Mouse (Mus musculus) forebrain, embryonic 11.5 days (tissue): Measurements from ENCODE around the gene Sap30bp. TPM values are rescaled to one million over a fixed set of nuclear protein-coding genes. Genes with fewer than 3 reads are reported as not detected.
A peak's percentile ranks its signal among the peaks of the same experiment; 100 is the strongest.

Experiments
- ATAC-seq: fragments of 200-750 bp; cut with Nextera tagmentation; replicated peaks from 2 replicates; pipeline ENCODE4 v1.8.0; 2017; ENCODE audit warnings: moderate TSS enrichment; ENCODE audit not compliant: low FRiP score
- DNase-seq: peaks from one replicate; pipeline ENCODE4 v3.0.0-alpha.2; 2017; ENCODE audit warnings: low spot score
- H3K27ac ChIP-seq: fragments of 300-500 bp; sonication (generic); 2 replicates; pipeline ENCODE4 v1.5.1; 2014; ENCODE audit warnings: low read depth, low read length
- H3K27me3 ChIP-seq: fragments of 300-500 bp; sonication (generic); 2 replicates; pipeline ENCODE4 v1.6.1; 2014; ENCODE audit warnings: mild to moderate bottlenecking, low read length, mixed read lengths; ENCODE audit not compliant: control insufficient read depth, insufficient read depth
- H3K36me3 ChIP-seq: fragments of 300-500 bp; sonication (generic); 2 replicates; pipeline ENCODE4 v1.6.1; 2014; ENCODE audit warnings: mild to moderate bottlenecking, low read length, moderate library complexity, mixed read lengths; ENCODE audit not compliant: control insufficient read depth, insufficient read depth
- H3K4me1 ChIP-seq: fragments of 300-500 bp; sonication (generic); replicated peaks from 2 replicates; pipeline ENCODE4 v1.6.1; 2014; ENCODE audit warnings: low read length, mixed read lengths; ENCODE audit not compliant: control insufficient read depth, insufficient read depth
- H3K4me2 ChIP-seq: fragments of 300-500 bp; sonication (generic); 2 replicates; pipeline ENCODE4 v1.6.1; 2014; ENCODE audit warnings: low read depth, mild to moderate bottlenecking, low read length, moderate library complexity, mixed read lengths; ENCODE audit not compliant: severe bottlenecking
- H3K4me3 ChIP-seq: fragments of 300-500 bp; sonication (generic); 2 replicates; pipeline ENCODE4 v1.5.1; 2014; ENCODE audit warnings: low read depth, low read length
- H3K9ac ChIP-seq: fragments of 300-500 bp; sonication (generic); 2 replicates; pipeline ENCODE4 v1.6.1; 2014; ENCODE audit warnings: low read length
- H3K9me3 ChIP-seq: fragments of 300-500 bp; sonication (generic); 2 replicates; pipeline ENCODE4 v1.6.1; 2016; ENCODE audit warnings: low read length, mixed read lengths; ENCODE audit not compliant: control insufficient read depth
- WGBS: fragments of 180-500 bp; shearing (Covaris S2); extraction: QIAGEN DNeasy Blood & Tissue Kit; methylation state at CpG from one replicate; pipeline ENCODE4 v1.1.7; 2014; 5-methylcytosine and 5-hydroxymethylcytosine counted together
- polyA plus RNA-seq: library from polyadenylated mRNA; unstranded; fragments of >200 nt; fragmentation: Nextera tagmentation; extraction: Ambion mirVana; gene quantifications from 2 replicates; pipeline ENCODE4 v1.2.1, GENCODE M21; 2014

Sap30bp gene
- polyA plus RNA-seq, 1 experiment from 2014 or later, result 55.2 TPM

DNA sequence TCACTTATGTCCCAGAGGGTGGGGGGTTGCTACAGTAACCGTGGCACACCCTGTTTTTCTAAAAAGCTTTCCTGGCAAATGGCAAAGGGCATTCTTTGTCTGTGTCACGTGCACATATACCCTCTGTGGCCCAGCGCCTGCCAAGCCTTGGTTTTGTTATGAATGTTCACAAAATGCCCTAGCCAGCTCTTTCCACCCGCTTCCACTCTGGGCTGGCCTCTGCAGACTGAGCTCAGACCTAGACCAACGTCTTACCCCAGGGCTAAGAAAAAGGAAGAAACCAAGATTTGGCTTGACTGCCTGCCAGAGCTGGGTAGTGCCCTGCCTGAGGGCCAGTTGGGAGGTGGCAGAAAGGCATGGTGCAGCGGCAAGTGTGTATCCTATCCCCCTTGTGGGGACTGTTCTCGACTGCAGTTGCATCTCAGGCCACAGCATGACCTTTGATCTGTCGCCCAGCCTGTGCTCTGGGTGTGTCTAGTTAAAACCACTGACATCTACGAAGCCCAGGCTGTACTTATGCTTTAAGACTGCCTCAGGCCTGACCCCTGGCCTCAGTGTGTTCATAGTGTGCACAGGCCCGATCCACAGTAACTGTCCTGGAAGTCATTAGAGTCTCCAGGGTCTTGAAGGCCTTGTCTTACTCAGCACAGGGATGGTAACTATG is 22.2 kb downstream of the Sap30bp start:
- Histone ChIP-seq H3K4me1 (no peaks in the 10 kb centered on the region; the same call in none of the 2 replicates), H3K36me3 (peaks cover 6% of the 10 kb centered on the region; the same call in 1 of the 2 replicates), H3K27ac (no peak overlapping the region), H3K27me3 (no peaks in the 10 kb centered on the region), H3K4me3 (no peak overlapping the region), H3K4me2 (no peak overlapping the region), H3K9me3 (no peaks in the 10 kb centered on the region), H3K9ac (no peak overlapping the region)
- 70% methylated on average over 10 of the region's 10 CpGs for whole genome bisulfite sequencing
- DNase-seq (no peak), ATAC-seq (no peak)

DNA sequence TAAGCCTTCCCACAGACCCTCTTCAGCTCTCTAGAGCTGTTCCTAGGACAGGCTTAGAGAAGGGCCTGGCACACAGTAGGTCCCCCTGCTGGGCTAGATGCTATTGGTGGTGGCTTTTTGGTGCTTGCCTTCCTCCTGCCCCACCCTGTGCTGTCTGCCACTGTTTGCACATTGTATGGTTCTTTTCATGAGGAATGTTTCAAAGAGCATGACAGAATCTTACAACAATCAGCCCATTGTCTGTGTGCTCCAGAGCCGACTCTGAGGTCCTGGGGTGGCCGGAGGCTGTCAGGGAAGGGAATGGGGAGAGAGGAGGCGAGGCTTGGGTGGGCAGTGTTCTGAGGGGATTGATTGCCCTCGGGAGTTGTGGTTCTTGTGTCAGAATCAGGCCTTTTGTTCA is 23.4 kb downstream of the Sap30bp start:
- peaks cover 10% of the 10 kb centered on the region; the same call in 1 of the 2 replicates for H3K36me3 ChIP-seq
- H3K4me3 ChIP-seq, result no peak overlapping the region
- ATAC-seq (no peak), DNase-seq (no peak)
- H3K4me1 ChIP-seq, result no peaks in the 10 kb centered on the region; the same call in none of the 2 replicates
- H3K9ac ChIP-seq, result no peak overlapping the region
- no peak overlapping the region for H3K4me2 ChIP-seq
- peak overlapping the region; percentile 14; the same call in 1 of the 2 replicates for H3K27ac ChIP-seq
- H3K27me3 ChIP-seq, result no peaks in the 10 kb centered on the region
- WGBS, result 5% methylated on average over 4 of the region's 4 CpGs
- H3K9me3 ChIP-seq, result no peaks in the 10 kb centered on the region

- H3K4me2 ChIP-seq, result no peak overlapping the region
- H3K4me1 ChIP-seq, result no peaks in the 10 kb centered on the region; the same call in none of the 2 replicates
- H3K9ac ChIP-seq, result no peak overlapping the region
- 74% methylated on average over 7 of the region's 7 CpGs for WGBS
- ATAC-seq (no peak), DNase-seq (no peak)
- H3K27ac ChIP-seq, result no peak overlapping the region
- no peak overlapping the region for H3K4me3 ChIP-seq
- peaks cover 12% of the 10 kb centered on the region for H3K36me3 ChIP-seq
- no peaks in the 10 kb centered on the region for H3K9me3 ChIP-seq
- H3K27me3 ChIP-seq, result no peaks in the 10 kb centered on the region
Measured at GRCm38 (mm10) chr11:115957971-115958370, 24.9 kb downstream of the Sap30bp start.

DNA sequence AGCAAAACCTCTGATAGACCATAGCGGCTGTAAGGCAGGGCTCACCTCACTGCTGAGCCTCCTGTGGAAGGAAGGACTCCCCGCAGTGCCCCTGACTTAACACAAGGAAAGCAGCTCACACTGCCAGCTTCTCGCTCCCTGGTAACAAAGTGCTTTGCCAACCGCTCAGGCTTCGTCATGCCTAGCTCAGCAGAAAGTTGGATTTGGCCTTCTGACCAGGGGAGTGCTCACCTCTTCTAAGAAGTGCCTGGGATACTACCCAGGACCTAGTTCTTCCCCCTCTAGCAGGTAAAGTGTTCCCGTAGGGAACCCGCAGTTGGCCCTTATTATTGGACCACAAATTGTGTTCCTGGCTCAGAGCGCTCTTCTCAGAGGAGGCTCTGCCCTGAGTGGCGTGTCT is 25.9 kb downstream of the Sap30bp start:
- H3K36me3 ChIP-seq, result peaks cover 17% of the 10 kb centered on the region
- 93% methylated on average over 9 of the region's 9 CpGs for WGBS
- no peak for ATAC-seq

GRCm38 (mm10) chr11:115962651-115963412 is 29.8 kb downstream of the Sap30bp start:
- no peak for ATAC-seq
- 91% methylated on average over 9 of the region's 9 CpGs for WGBS

More for the DNA sequence above, 25.9 kb downstream of the Sap30bp start:
- Histone ChIP-seq H3K4me2 (no peak overlapping the region), H3K27ac (no peak overlapping the region), H3K9ac (no peak overlapping the region), H3K4me3 (no peak overlapping the region), H3K27me3 (no peaks in the 10 kb centered on the region), H3K9me3 (no peaks in the 10 kb centered on the region), H3K4me1 (no peaks in the 10 kb centered on the region; the same call in none of the 2 replicates)
- no peak for DNase-seq

DNA sequence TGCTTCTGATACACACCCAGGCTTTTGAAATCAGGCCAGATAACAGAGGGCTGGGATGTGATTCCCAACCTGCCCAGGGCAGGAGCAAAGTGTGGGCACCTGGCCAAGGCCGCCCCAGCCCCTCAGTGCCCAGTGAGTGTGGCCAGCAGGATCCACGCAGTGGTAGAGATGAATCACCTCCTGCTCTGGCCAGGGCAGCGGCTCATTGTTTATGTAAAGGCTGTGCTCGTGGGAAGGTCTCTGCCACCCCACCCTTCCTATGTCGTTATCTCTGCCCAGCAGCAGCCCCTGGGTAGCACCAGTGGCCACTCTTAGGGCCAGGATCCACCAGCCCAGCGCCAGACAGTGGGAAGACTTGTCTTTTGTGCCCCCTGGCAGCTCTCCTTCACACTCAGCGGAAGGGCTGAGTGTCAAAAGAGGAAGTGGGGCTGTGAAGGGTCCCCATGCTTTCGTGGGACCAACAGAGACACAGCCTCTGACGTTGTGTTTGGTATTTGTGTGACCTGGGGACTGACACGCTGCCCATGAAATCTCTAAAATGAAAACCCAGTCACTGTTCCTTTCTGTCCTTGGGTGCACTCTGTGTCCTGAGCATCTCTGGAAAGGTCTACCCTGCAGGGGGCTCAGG is 32.0 kb downstream of the Sap30bp start:
- 90% methylated on average over 10 of the region's 10 CpGs for WGBS

More at GRCm38 (mm10) chr11:115962651-115963412, 29.8 kb downstream of the Sap30bp start:
- H3K27me3 ChIP-seq, result no peaks in the 10 kb centered on the region
- H3K4me2 ChIP-seq, result no peak overlapping the region
- H3K36me3 ChIP-seq, result peaks cover 30% of the 10 kb centered on the region
- H3K9ac ChIP-seq, result no peak overlapping the region
- no peak overlapping the region for H3K27ac ChIP-seq
- DNase-seq, result no peak
- no peak overlapping the region for H3K4me3 ChIP-seq
- no peaks in the 10 kb centered on the region for H3K9me3 ChIP-seq
- no peaks in the 10 kb centered on the region for H3K4me1 ChIP-seq

GRCm38 (mm10) chr11:115968731-115969405 is 35.8 kb downstream of the Sap30bp start:
- ATAC-seq, result no peak
- no peak for DNase-seq

More for the DNA sequence above, 32.0 kb downstream of the Sap30bp start:
- ATAC-seq, result no peak
- H3K4me3 ChIP-seq, result no peak overlapping the region
- H3K9ac ChIP-seq, result no peak overlapping the region
- H3K27me3 ChIP-seq, result no peaks in the 10 kb centered on the region
- no peak for DNase-seq
- no peak overlapping the region for H3K4me2 ChIP-seq
- no peak overlapping the region for H3K27ac ChIP-seq
- H3K9me3 ChIP-seq, result no peaks in the 10 kb centered on the region
- no peaks in the 10 kb centered on the region for H3K4me1 ChIP-seq
- H3K36me3 ChIP-seq, result peaks cover 28% of the 10 kb centered on the region

GRCm38 (mm10) chr11:115970006-115970673 is 37.1 kb downstream of the Sap30bp start:
- DNase-seq (no peak), ATAC-seq (no peak)
- WGBS, result 75% methylated on average over 15 of the region's 15 CpGs
- Histone ChIP-seq H3K4me1 (peaks cover 3% of the 10 kb centered on the region; the same call in 1 of the 2 replicates), H3K4me2 (no peak overlapping the region), H3K27me3 (peaks cover 16% of the 10 kb centered on the region), H3K36me3 (peaks cover 10% of the 10 kb centered on the region; the same call in 1 of the 2 replicates), H3K4me3 (no peak overlapping the region), H3K27ac (no peak overlapping the region), H3K9ac (no peak overlapping the region), H3K9me3 (no peaks in the 10 kb centered on the region)

More at GRCm38 (mm10) chr11:115968731-115969405, 35.8 kb downstream of the Sap30bp start:
- H3K4me3 ChIP-seq, result no peak overlapping the region
- peaks cover 18% of the 10 kb centered on the region; the same call in 1 of the 2 replicates for H3K36me3 ChIP-seq
- H3K4me2 ChIP-seq, result no peak overlapping the region
- 73% methylated on average over 5 of the region's 5 CpGs for WGBS
- H3K27me3 ChIP-seq, result peaks cover 3% of the 10 kb centered on the region
- H3K9me3 ChIP-seq, result no peaks in the 10 kb centered on the region
- H3K4me1 ChIP-seq, result no peaks in the 10 kb centered on the region
- no peak overlapping the region for H3K9ac ChIP-seq
- no peak overlapping the region for H3K27ac ChIP-seq
